Mouse (Mus musculus) lung, adult 2 months (tissue): ENCODE results near the gene Lyst.

Experiments used
- CTCF ChIP-seq: fragments of 200-500 bp; IDR thresholded peaks from 2 replicates; pipeline ENCODE4 v1.5.1; 2011; ENCODE audit warnings: mild to moderate bottlenecking, low read length, control low read depth; ENCODE audit not compliant: insufficient read depth
- POLR2A ChIP-seq: fragments of 200-500 bp; IDR thresholded peaks from 2 replicates; pipeline ENCODE4 v1.6.1; 2011; ENCODE audit warnings: low read depth, mild to moderate bottlenecking, control low read depth, low read length, borderline replicate concordance; ENCODE audit errors: extremely low read depth

DNA sequence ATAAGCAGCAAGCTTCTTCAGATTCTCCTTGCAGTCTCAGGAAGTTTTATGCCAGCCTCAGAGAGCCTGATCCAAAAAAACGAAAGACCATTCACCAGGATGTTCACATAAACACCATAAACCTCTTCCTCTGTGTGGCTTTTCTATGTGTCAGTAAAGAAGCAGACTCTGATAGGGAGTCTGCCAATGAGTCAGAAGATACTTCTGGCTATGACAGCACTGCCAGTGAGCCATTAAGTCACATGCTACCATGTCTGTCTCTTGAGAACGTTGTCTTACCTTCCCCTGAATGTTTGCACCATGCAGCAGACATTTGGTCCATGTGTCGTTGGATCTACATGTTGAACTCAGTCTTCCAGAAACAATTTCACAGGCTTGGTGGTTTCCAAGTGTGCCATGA, 47.4 kb downstream of the Lyst start:
- TF ChIP-seq CTCF (no peak), POLR2A (no peak)
